Mouse (Mus musculus): ENCODE measurements at regions not wholly inside any gene's neighbourhood (a gene's known extent, or its start where the extent isn't known, plus 50 kb on each side); places are given as distances from the start of the nearest gene placed in this dataset.

- H3K9me3 ChIP-seq (ENCODE audit: control insufficient read depth, low read length), result no peaks in the 10 kb centered on the region
- 42% methylated on average over 2 of the region's 2 CpGs for WGBS (ENCODE audit: insufficient replicate concordance)
- ATAC-seq (ENCODE audit: insufficient read depth), result no peak
Measured at GRCm38 (mm10) chr7:138497771-138498170, 100.2 kb upstream of the Tcerg1l start.

GRCm38 (mm10) chr7:138497202-138497601 lies 99.7 kb upstream of the Tcerg1l start:
- Histone ChIP-seq H3K4me1 (replicated peaks; ENCODE audit: control insufficient read depth in 2 of 2, insufficient read depth in 2 of 2, low read length in 1 of 2) (no peaks in the 10 kb centered on the region), H3K27me3 (ENCODE audit: control insufficient read depth, insufficient read depth, low read length) (no peaks in the 10 kb centered on the region), H3K4me3 (ENCODE audit: insufficient read depth in 1 of 2, low read depth in 2 of 2, low read length in 2 of 2) (no peak overlapping the region), H3K27ac (no peak overlapping the region), H3K9ac (replicated peaks) (no peak overlapping the region), H3K4me2 (ENCODE audit: low read depth) (no peak overlapping the region), H3K36me3 (replicated peaks; ENCODE audit: control insufficient read depth, insufficient read depth, low read depth) (no peaks in the 10 kb centered on the region), H3K9me3 (ENCODE audit: control insufficient read depth, low read length) (no peaks in the 10 kb centered on the region)
- 34% methylated on average over 6 of the region's 6 CpGs for WGBS (ENCODE audit: insufficient replicate concordance)
- no peak for DNase-seq (ENCODE audit: low read depth in 3 of 3, low spot score in 3 of 3)
- TF ChIP-seq CTCF (IDR thresholded peaks at IDR 0.05; ENCODE audit: low read depth) (peak; percentile 30; the same call in 1 of the 2 replicates), EP300 (IDR thresholded peaks at IDR 0.05; ENCODE audit: low read depth) (no peak)
- no peak for ATAC-seq (ENCODE audit: insufficient read depth)

More at GRCm38 (mm10) chr7:138497771-138498170, 100.2 kb upstream of the Tcerg1l start:
- H3K9ac ChIP-seq (replicated peaks), result no peak overlapping the region
- no peaks in the 10 kb centered on the region for H3K4me1 ChIP-seq (replicated peaks; ENCODE audit: control insufficient read depth in 2 of 2, insufficient read depth in 2 of 2, low read length in 1 of 2)
- H3K4me3 ChIP-seq (ENCODE audit: insufficient read depth in 1 of 2, low read depth in 2 of 2, low read length in 2 of 2), result no peak overlapping the region
- TF ChIP-seq EP300 (IDR thresholded peaks at IDR 0.05; ENCODE audit: low read depth) (no peak), CTCF (IDR thresholded peaks at IDR 0.05; ENCODE audit: low read depth) (no peak)
- H3K4me2 ChIP-seq (ENCODE audit: low read depth), result no peak overlapping the region
- no peaks in the 10 kb centered on the region for H3K36me3 ChIP-seq (replicated peaks; ENCODE audit: control insufficient read depth, insufficient read depth, low read depth)
- DNase-seq (ENCODE audit: low read depth in 3 of 3, low spot score in 3 of 3), result no peak
- H3K27me3 ChIP-seq (ENCODE audit: control insufficient read depth, insufficient read depth, low read length), result no peaks in the 10 kb centered on the region
- H3K27ac ChIP-seq, result no peak overlapping the region

GRCm38 (mm10) chr7:138493661-138494060 lies 96.1 kb upstream of the Tcerg1l start:
- H3K4me3 ChIP-seq (ENCODE audit: insufficient read depth in 1 of 2, low read depth in 2 of 2, low read length in 2 of 2), result no peak overlapping the region
- no peaks in the 10 kb centered on the region for H3K4me1 ChIP-seq (replicated peaks; ENCODE audit: control insufficient read depth in 2 of 2, insufficient read depth in 2 of 2, low read length in 1 of 2)
- H3K27ac ChIP-seq, result no peak overlapping the region
- no peaks in the 10 kb centered on the region for H3K9me3 ChIP-seq (ENCODE audit: control insufficient read depth, low read length)
- TF ChIP-seq EP300 (IDR thresholded peaks at IDR 0.05; ENCODE audit: low read depth) (no peak), CTCF (IDR thresholded peaks at IDR 0.05; ENCODE audit: low read depth) (no peak)
- H3K27me3 ChIP-seq (ENCODE audit: control insufficient read depth, insufficient read depth, low read length), result no peaks in the 10 kb centered on the region
- H3K36me3 ChIP-seq (replicated peaks; ENCODE audit: control insufficient read depth, insufficient read depth, low read depth), result no peaks in the 10 kb centered on the region
- no peak for DNase-seq (ENCODE audit: low read depth in 3 of 3, low spot score in 3 of 3)
- 50% methylated on average over 4 of the region's 4 CpGs for WGBS (ENCODE audit: insufficient replicate concordance)
- ATAC-seq (ENCODE audit: insufficient read depth), result no peak
- no peak overlapping the region for H3K4me2 ChIP-seq (ENCODE audit: low read depth)
- H3K9ac ChIP-seq (replicated peaks), result no peak overlapping the region

- Histone ChIP-seq H3K27me3 (ENCODE audit: control insufficient read depth, insufficient read depth, low read length) (no peaks in the 10 kb centered on the region), H3K9me3 (ENCODE audit: control insufficient read depth, low read length) (no peaks in the 10 kb centered on the region), H3K9ac (replicated peaks) (no peak overlapping the region), H3K4me1 (replicated peaks; ENCODE audit: control insufficient read depth in 2 of 2, insufficient read depth in 2 of 2, low read length in 1 of 2) (no peaks in the 10 kb centered on the region), H3K27ac (no peak overlapping the region), H3K4me3 (ENCODE audit: insufficient read depth in 1 of 2, low read depth in 2 of 2, low read length in 2 of 2) (no peak overlapping the region), H3K36me3 (replicated peaks; ENCODE audit: control insufficient read depth, insufficient read depth, low read depth) (no peaks in the 10 kb centered on the region), H3K4me2 (ENCODE audit: low read depth) (no peak overlapping the region)
- DNase-seq (ENCODE audit: low read depth in 3 of 3, low spot score in 3 of 3) (no peak), ATAC-seq (ENCODE audit: insufficient read depth) (no peak)
- WGBS (ENCODE audit: insufficient replicate concordance), result 71% methylated on average over 5 of the region's 5 CpGs
- no peak for TF ChIP-seq EP300 (IDR thresholded peaks at IDR 0.05; ENCODE audit: low read depth)
- TF ChIP-seq CTCF (IDR thresholded peaks at IDR 0.05; ENCODE audit: low read depth), result no peak
Measured at GRCm38 (mm10) chr7:138492261-138492660, 94.7 kb upstream of the Tcerg1l start.

- 36% methylated on average over 2 of the region's 2 CpGs for WGBS (ENCODE audit: insufficient replicate concordance)
- TF ChIP-seq EP300 (IDR thresholded peaks at IDR 0.05; ENCODE audit: low read depth), result no peak
- TF ChIP-seq CTCF (IDR thresholded peaks at IDR 0.05; ENCODE audit: low read depth), result no peak
- DNase-seq (ENCODE audit: low read depth in 3 of 3, low spot score in 3 of 3), result no peak
- no peak overlapping the region for H3K27ac ChIP-seq
- no peak overlapping the region for H3K9ac ChIP-seq (replicated peaks)
- H3K4me1 ChIP-seq (replicated peaks; ENCODE audit: control insufficient read depth in 2 of 2, insufficient read depth in 2 of 2, low read length in 1 of 2), result no peaks in the 10 kb centered on the region
- no peaks in the 10 kb centered on the region for H3K9me3 ChIP-seq (ENCODE audit: control insufficient read depth, low read length)
- H3K4me3 ChIP-seq (ENCODE audit: insufficient read depth in 1 of 2, low read depth in 2 of 2, low read length in 2 of 2), result no peak overlapping the region
- H3K4me2 ChIP-seq (ENCODE audit: low read depth), result no peak overlapping the region
- H3K27me3 ChIP-seq (ENCODE audit: control insufficient read depth, insufficient read depth, low read length), result no peaks in the 10 kb centered on the region
- ATAC-seq (ENCODE audit: insufficient read depth), result no peak
- no peaks in the 10 kb centered on the region for H3K36me3 ChIP-seq (replicated peaks; ENCODE audit: control insufficient read depth, insufficient read depth, low read depth)
Measured at GRCm38 (mm10) chr7:138489471-138489870, 91.9 kb upstream of the Tcerg1l start.
